Mouse (Mus musculus): ENCODE measurements around the gene Fam163a. TPM values are rescaled to one million over a fixed set of nuclear protein-coding genes. Genes with fewer than 3 reads are reported as not detected.

Fam163a gene
- not detected for polyA plus RNA-seq (2017; shearing (Covaris generic))

GRCm38 (mm10) chr1:156204656-156205131, at the start of gene Fam163a:
Fam163a (minus strand) TSS chr1:156205026.

GRCm38 (mm10) chr1:156035930-156036737, 168.7 kb downstream of the Fam163a start, which contains the start of gene Tor1aip1:
Tor1aip1 (minus strand) TSS chr1:156036480.

GRCm38 (mm10) chr1:156035269-156035929, 169.4 kb downstream of the Fam163a start, which contains the start of gene Tor1aip2:
Tor1aip2 (plus strand) TSS chr1:156035403.

Other genes with a start within 250 kb of the Fam163a start
- 66.3 TPM for gene Cep350, start 231.8 kb downstream of the Fam163a start, polyA plus RNA-seq (2017; shearing (Covaris generic))
- gene Tor1aip2, start 169.6 kb downstream of the Fam163a start, polyA plus RNA-seq (2017; shearing (Covaris generic)) = 85.8 TPM
- 129 TPM for gene Tor1aip1, start 168.5 kb downstream of the Fam163a start, polyA plus RNA-seq (2017; shearing (Covaris generic))
- not detected for gene Tdrd5, start 98.6 kb upstream of the Fam163a start, polyA plus RNA-seq (2017; shearing (Covaris generic))
- gene Nphs2, start 105.7 kb upstream of the Fam163a start, polyA plus RNA-seq (2017; shearing (Covaris generic)) = not detected
- 1,420 TPM for gene Gm2000, start 161.0 kb upstream of the Fam163a start, polyA plus RNA-seq (2017; shearing (Covaris generic))
- gene Axdnd1, start 216.1 kb upstream of the Fam163a start, polyA plus RNA-seq (2017; shearing (Covaris generic)) = not detected